Mouse (Mus musculus) olfactory bulb, adult 2 months (tissue): Measurements from ENCODE around the gene Haghl.

ENCODE experiments used
- CTCF ChIP-seq: fragments of 200-500 bp; IDR thresholded peaks from 2 replicates; pipeline ENCODE4 v1.5.1; 2012; ENCODE audit warnings: low read depth, mild to moderate bottlenecking, low read length, moderate library complexity; ENCODE audit not compliant: insufficient read depth
- POLR2A ChIP-seq: fragments of 200-500 bp; IDR thresholded peaks from 2 replicates; pipeline ENCODE4 v1.6.1; 2012; ENCODE audit warnings: mild to moderate bottlenecking, low read depth, low read length, moderate library complexity; ENCODE audit not compliant: insufficient read depth

- peak; percentile 89 for TF ChIP-seq POLR2A
- TF ChIP-seq CTCF = no peak
These were observed 47.2 kb upstream of the Haghl start for GRCm38 (mm10) chr17:25832436-25833290.
